In genomic region chr10:75635019-75635692, GRCm38 (mm10) we compare ENCODE assay signal across 13 mouse cellular contexts. TPM values are rescaled to one million over a fixed set of nuclear protein-coding genes. Genes with fewer than 3 reads are reported as not detected.
DNase-seq lines count a peak whose midpoint lies in the region; ATAC-seq and TF ChIP-seq lines count a peak whose summit lies in the region.
"Had no signal": no experiment of that assay in that cellular context is flagged by ENCODE, and none has a peak within 500 bp of the region (broad histone marks: within the 10 kb centered on the region; RNA-seq: fewer than 3 reads in every experiment).

No protein-coding gene starts in this region.

- TF ChIP-seq CTCF in liver, embryonic 14.5 days (IDR thresholded peaks at IDR 0.05; ENCODE audit: low read depth): no peak
- TF ChIP-seq CTCF in ES-Bruce4 (IDR thresholded peaks at IDR 0.05; ENCODE audit: low read depth, low read length): no peak

- H3K36me3 ChIP-seq in forebrain, embryonic 13.5 days (ENCODE audit: poor library complexity, severe bottlenecking): no peaks in the 10 kb centered on the region
- no peaks in the 10 kb centered on the region for H3K36me3 ChIP-seq in forebrain, embryonic 12.5 days (replicated peaks)
- no peaks in the 10 kb centered on the region for H3K36me3 ChIP-seq in liver, embryonic 14.5 days (replicated peaks; ENCODE audit: control insufficient read depth, insufficient read depth, low read depth)
- no peaks in the 10 kb centered on the region for H3K36me3 ChIP-seq in liver, embryonic 11.5 days (ENCODE audit: control insufficient read depth, insufficient read depth, low read length)
- no peaks in the 10 kb centered on the region for H3K36me3 ChIP-seq in ES-Bruce4 (ENCODE audit: control insufficient read depth, insufficient read depth, low read length, poor library complexity, severe bottlenecking)
- H3K36me3 ChIP-seq: heart, embryonic 10.5 days; lung, embryonic 15.5 days; neural tube, embryonic 15.5 days; stomach, embryonic 15.5 days had no signal

- H3K27ac ChIP-seq in forebrain, embryonic 13.5 days: no peak overlapping the region
- H3K27ac ChIP-seq in forebrain, embryonic 12.5 days: no peak overlapping the region
- H3K27ac ChIP-seq in liver, embryonic 14.5 days: no peak overlapping the region
- no peak overlapping the region for H3K27ac ChIP-seq in liver, embryonic 11.5 days (ENCODE audit: low read depth, low read length)
- peak overlapping the region; percentile 32 for H3K27ac ChIP-seq in ES-Bruce4 (ENCODE audit: insufficient read depth, low read length)
- H3K27ac ChIP-seq: heart, embryonic 10.5 days; lung, embryonic 15.5 days; neural tube, embryonic 15.5 days; stomach, embryonic 15.5 days had no signal

- no peaks in the 10 kb centered on the region for H3K27me3 ChIP-seq in forebrain, embryonic 13.5 days
- no peaks in the 10 kb centered on the region for H3K27me3 ChIP-seq in forebrain, embryonic 12.5 days
- H3K27me3 ChIP-seq in liver, embryonic 14.5 days (ENCODE audit: control insufficient read depth, insufficient read depth, low read length): no peaks in the 10 kb centered on the region
- H3K27me3 ChIP-seq in liver, embryonic 11.5 days (replicated peaks; ENCODE audit: control insufficient read depth, insufficient read depth, low read length): no peaks in the 10 kb centered on the region; the same call in 1 of the 2 replicates
- no peaks in the 10 kb centered on the region for H3K27me3 ChIP-seq in ES-Bruce4 (ENCODE audit: control insufficient read depth, insufficient read depth, low read length, poor library complexity, severe bottlenecking)
- H3K27me3 ChIP-seq: lung, embryonic 15.5 days; neural tube, embryonic 15.5 days; stomach, embryonic 15.5 days had no signal

- no peak overlapping the region for H3K9ac ChIP-seq in forebrain, embryonic 13.5 days
- no peak overlapping the region for H3K9ac ChIP-seq in forebrain, embryonic 12.5 days
- no peak overlapping the region for H3K9ac ChIP-seq in liver, embryonic 14.5 days (replicated peaks)
- H3K9ac ChIP-seq in liver, embryonic 11.5 days (ENCODE audit: low read depth, low read length): no peak overlapping the region
- no peak overlapping the region for H3K9ac ChIP-seq in ES-Bruce4 (ENCODE audit: low read depth, poor library complexity, severe bottlenecking)
- H3K9ac ChIP-seq: lung, embryonic 15.5 days; neural tube, embryonic 15.5 days; stomach, embryonic 15.5 days had no signal

- 0 out of 2 replicates have a peak, but pooled peaks have one; percentile 25 for ATAC-seq in forebrain, embryonic 13.5 days
- no peak for ATAC-seq in forebrain, embryonic 12.5 days (ENCODE audit: low FRiP score)
- peak; percentile 22; the same call in 1 of the 2 replicates for ATAC-seq in liver, embryonic 14.5 days (ENCODE audit: insufficient read depth)
- ATAC-seq in liver, embryonic 11.5 days (replicated peaks; ENCODE audit: low FRiP score): no peak
- ATAC-seq: hindbrain, embryonic 16.5 days had no signal

- no peak for TF ChIP-seq POLR2A in ES-Bruce4 (IDR thresholded peaks at IDR 0.05; ENCODE audit: insufficient read depth, low read length)

- H3K9me3 ChIP-seq in forebrain, embryonic 13.5 days (replicated peaks): no peaks in the 10 kb centered on the region
- H3K9me3 ChIP-seq in forebrain, embryonic 12.5 days: no peaks in the 10 kb centered on the region
- no peaks in the 10 kb centered on the region for H3K9me3 ChIP-seq in liver, embryonic 14.5 days (ENCODE audit: control insufficient read depth, low read length)
- no peaks in the 10 kb centered on the region for H3K9me3 ChIP-seq in liver, embryonic 11.5 days (ENCODE audit: control insufficient read depth, low read length)
- no peaks in the 10 kb centered on the region for H3K9me3 ChIP-seq in ES-Bruce4 (replicated peaks; ENCODE audit: control insufficient read depth, insufficient read depth, low read length, poor library complexity, severe bottlenecking)
- H3K9me3 ChIP-seq: heart, embryonic 10.5 days; lung, embryonic 15.5 days; neural tube, embryonic 15.5 days; stomach, embryonic 15.5 days had no signal

- TF ChIP-seq EP300 in liver, embryonic 14.5 days (IDR thresholded peaks at IDR 0.05; ENCODE audit: low read depth): no peak
- TF ChIP-seq EP300 in ES-Bruce4 (IDR thresholded peaks at IDR 0.05; ENCODE audit: insufficient read depth, low read depth, low read length): no peak

- H3K4me1 ChIP-seq in forebrain, embryonic 13.5 days: no peaks in the 10 kb centered on the region
- H3K4me1 ChIP-seq in forebrain, embryonic 12.5 days: no peaks in the 10 kb centered on the region
- no peaks in the 10 kb centered on the region for H3K4me1 ChIP-seq in liver, embryonic 14.5 days (replicated peaks; ENCODE audit: control insufficient read depth in 2 of 2, insufficient read depth in 2 of 2, low read length in 1 of 2)
- H3K4me1 ChIP-seq in liver, embryonic 11.5 days (replicated peaks; ENCODE audit: control insufficient read depth, insufficient read depth, low read length): no peaks in the 10 kb centered on the region
- H3K4me1 ChIP-seq in ES-Bruce4 (ENCODE audit: control insufficient read depth, insufficient read depth, low read length): peaks cover 4% of the 10 kb centered on the region
- H3K4me1 ChIP-seq: lung, embryonic 15.5 days; neural tube, embryonic 15.5 days had no signal

- DNase-seq in liver, embryonic 14.5 days (ENCODE audit: low read depth in 3 of 3, low spot score in 3 of 3): no peak
- DNase-seq in liver, embryonic 11.5 days (ENCODE audit: low spot score): no peak
- DNase-seq in cerebellum, postnatal 36 days: peak; percentile 7 to 10
- no peak for DNase-seq in ovary, postnatal 14 days (ENCODE audit: low spot score)

- no peak overlapping the region for H3K4me2 ChIP-seq in forebrain, embryonic 13.5 days
- no peak overlapping the region for H3K4me2 ChIP-seq in forebrain, embryonic 12.5 days
- no peak overlapping the region for H3K4me2 ChIP-seq in liver, embryonic 14.5 days (ENCODE audit: low read depth)
- H3K4me2 ChIP-seq in liver, embryonic 11.5 days: no peak overlapping the region
- H3K4me2 ChIP-seq: lung, embryonic 15.5 days; neural tube, embryonic 15.5 days; stomach, embryonic 15.5 days had no signal

- WGBS in forebrain, embryonic 13.5 days: 70% methylated on average over 14 of the region's 14 CpGs
- 68% methylated on average over 14 of the region's 14 CpGs for WGBS in forebrain, embryonic 12.5 days
- 57% methylated on average over 14 of the region's 14 CpGs for WGBS in liver, embryonic 14.5 days (ENCODE audit: insufficient replicate concordance)
- WGBS in liver, embryonic 11.5 days: 68% methylated on average over 14 of the region's 14 CpGs

- no peak overlapping the region for H3K4me3 ChIP-seq in forebrain, embryonic 13.5 days
- H3K4me3 ChIP-seq in forebrain, embryonic 12.5 days (replicated peaks): no peak overlapping the region
- H3K4me3 ChIP-seq in liver, embryonic 14.5 days (ENCODE audit: insufficient read depth in 1 of 2, low read depth in 2 of 2, low read length in 2 of 2): no peak overlapping the region
- H3K4me3 ChIP-seq in liver, embryonic 11.5 days (ENCODE audit: low read depth, low read length): no peak overlapping the region
- peak overlapping the region; percentile 32 for H3K4me3 ChIP-seq in ES-Bruce4 (ENCODE audit: low read depth, low read length)
- H3K4me3 ChIP-seq: heart, embryonic 10.5 days; lung, embryonic 15.5 days; neural tube, embryonic 15.5 days; stomach, embryonic 15.5 days had no signal

RNA-seq across cellular contexts. Expression of gene Susd2, which starts 8.7 kb away (rescaled TPM):
- polyA plus RNA-seq in forebrain, embryonic 13.5 days (2015; fragmentation: Nextera tagmentation; extraction: Ambion mirVana): 0.97 and 1.1 TPM in 2 replicates
- polyA plus RNA-seq in forebrain, embryonic 12.5 days (2016; fragmentation: Nextera tagmentation; extraction: Ambion mirVana): 1.6 TPM in 2 replicates
- polyA plus RNA-seq in liver, embryonic 14.5 days (2012; rRNA removed): 0.84 and 1.2 TPM in 2 replicates
- polyA plus RNA-seq in liver, embryonic 14.5 days (2014; fragmentation: Nextera tagmentation; extraction: Ambion mirVana): 1.0 and 1.6 TPM in 2 replicates
- 0.91 and 1.5 TPM in 2 replicates for polyA plus RNA-seq in liver, embryonic 11.5 days (2014; fragmentation: Nextera tagmentation; extraction: Ambion mirVana)
- 11.1 and 11.7 TPM in 2 replicates for polyA plus RNA-seq in ES-Bruce4 (2011; ENCODE audit: insufficient read depth, insufficient read length, low read depth, missing spikeins)

RNA-seq across cellular contexts. Expression of gene Ggt5, which starts 46.0 kb away (rescaled TPM):
- polyA plus RNA-seq in forebrain, embryonic 13.5 days (2015; fragmentation: Nextera tagmentation; extraction: Ambion mirVana): 1.4 and 2.8 TPM in 2 replicates
- 0.74 and 0.90 TPM in 2 replicates for polyA plus RNA-seq in forebrain, embryonic 12.5 days (2016; fragmentation: Nextera tagmentation; extraction: Ambion mirVana)
- 0.65 and 1.4 TPM in 2 replicates for polyA plus RNA-seq in liver, embryonic 14.5 days (2012; rRNA removed)
- 0.27 and 0.57 TPM in 2 replicates for polyA plus RNA-seq in liver, embryonic 14.5 days (2014; fragmentation: Nextera tagmentation; extraction: Ambion mirVana)
- polyA plus RNA-seq in liver, embryonic 11.5 days (2014; fragmentation: Nextera tagmentation; extraction: Ambion mirVana): 0.52 and 1.2 TPM in 2 replicates
- polyA plus RNA-seq in ES-Bruce4 (2011; ENCODE audit: insufficient read depth, insufficient read length, low read depth, missing spikeins): 0.81 and 0.90 TPM in 2 replicates
- polyA plus RNA-seq: C2C12 had no signal

Comparison
In these comparisons a context has a peak if more than half of its experiments do, and no peak if none do; other contexts are left out.
1. ATAC-seq: peak in forebrain, embryonic 13.5 days (single experiment) and liver, embryonic 14.5 days (single experiment); none in forebrain, embryonic 12.5 days (single experiment) and liver, embryonic 11.5 days (single experiment).
2. DNase-seq: peak in cerebellum, postnatal 36 days (2 of 2); none in liver, embryonic 14.5 days (0 of 3), liver, embryonic 11.5 days (single experiment) and ovary, postnatal 14 days (single experiment).